Mouse (Mus musculus): ENCODE results near the gene Creg1. TPM values are rescaled to one million over a fixed set of nuclear protein-coding genes. Genes with fewer than 3 reads are reported as not detected.

The Creg1 gene
- polyA plus RNA-seq, 1 experiment from 2014 or later = 41.6 TPM

GRCm38 (mm10) chr1:165810633-165811032, 47.1 kb downstream of the Creg1 start:
- no peaks in the 10 kb centered on the region for H3K9me3 ChIP-seq (ENCODE audit: control insufficient read depth, low read length)
- no peaks in the 10 kb centered on the region for H3K27me3 ChIP-seq (ENCODE audit: control insufficient read depth, insufficient read depth, low read length)
- H3K4me3 ChIP-seq (ENCODE audit: low read depth, low read length) = no peak overlapping the region
- H3K36me3 ChIP-seq (ENCODE audit: control insufficient read depth, insufficient read depth, low read length) = no peaks in the 10 kb centered on the region
- no peak overlapping the region for H3K4me2 ChIP-seq (ENCODE audit: low read depth, severe bottlenecking)
- no peak overlapping the region for H3K27ac ChIP-seq (replicated peaks; ENCODE audit: low read depth, low read length)
- 76% methylated on average over 2 of the region's 2 CpGs for WGBS
- no peak for DNase-seq (ENCODE audit: low spot score)
- ATAC-seq (ENCODE audit: insufficient number of reproducible peaks, low FRiP score, low TSS enrichment, low read depth) = no peak
- no peak overlapping the region for H3K9ac ChIP-seq (ENCODE audit: low read length)
- peaks cover 20% of the 10 kb centered on the region for H3K4me1 ChIP-seq (ENCODE audit: control insufficient read depth, insufficient read depth, low read length)

DNA sequence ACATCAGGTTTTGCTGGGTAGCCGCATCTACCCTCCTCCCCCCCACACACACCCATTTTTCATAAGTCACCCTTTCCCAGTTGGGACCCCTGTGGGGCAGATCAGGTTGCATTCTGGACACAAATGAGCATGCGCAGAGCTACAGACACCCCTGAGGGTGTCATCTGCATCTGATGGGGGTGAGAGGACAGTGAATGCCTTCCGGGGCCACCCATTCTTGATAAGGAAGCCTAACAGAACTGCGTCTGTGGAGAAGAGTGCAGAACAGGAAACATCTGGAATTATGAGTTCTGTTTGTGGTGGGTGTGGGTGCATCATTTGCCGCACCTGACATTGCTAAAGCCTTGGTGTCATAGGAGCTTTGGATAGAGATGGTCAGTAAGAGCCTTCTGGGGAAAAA, 47.6 kb downstream of the Creg1 start:
- no peak for DNase-seq (ENCODE audit: low spot score)
- H3K4me1 ChIP-seq (ENCODE audit: control insufficient read depth, insufficient read depth, low read length) = peaks cover 16% of the 10 kb centered on the region
- WGBS = 86% methylated on average over 5 of the region's 5 CpGs
- no peak overlapping the region for H3K4me3 ChIP-seq (ENCODE audit: low read depth, low read length)
- no peak for ATAC-seq (ENCODE audit: insufficient number of reproducible peaks, low FRiP score, low TSS enrichment, low read depth)
- H3K9ac ChIP-seq (ENCODE audit: low read length) = no peak overlapping the region
- H3K36me3 ChIP-seq (ENCODE audit: control insufficient read depth, insufficient read depth, low read length) = no peaks in the 10 kb centered on the region
- H3K9me3 ChIP-seq (ENCODE audit: control insufficient read depth, low read length) = no peaks in the 10 kb centered on the region
- H3K4me2 ChIP-seq (ENCODE audit: low read depth, severe bottlenecking) = no peak overlapping the region
- H3K27ac ChIP-seq (replicated peaks; ENCODE audit: low read depth, low read length) = no peak overlapping the region
- no peaks in the 10 kb centered on the region for H3K27me3 ChIP-seq (ENCODE audit: control insufficient read depth, insufficient read depth, low read length)

DNA sequence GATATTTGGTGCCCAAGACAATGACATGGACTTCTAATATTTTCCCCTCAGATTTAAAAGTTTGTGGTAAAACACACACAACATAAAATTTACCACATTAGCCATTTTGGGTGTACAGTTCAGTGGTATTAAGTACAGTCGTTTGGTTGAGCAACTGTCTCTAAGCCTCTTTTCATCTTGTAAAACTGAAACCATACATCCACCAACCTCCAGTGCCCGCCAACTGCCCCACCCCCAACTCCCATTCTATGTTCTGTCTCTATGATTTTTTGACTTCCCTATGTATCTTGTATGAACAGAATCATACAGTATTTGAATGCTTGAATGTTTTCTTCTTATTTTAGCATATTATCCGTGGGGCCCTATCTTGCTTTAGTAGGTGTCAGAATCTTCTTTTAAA, 49.2 kb downstream of the Creg1 start:
- Histone ChIP-seq H3K4me3 (ENCODE audit: low read depth, low read length) (no peak overlapping the region), H3K36me3 (ENCODE audit: control insufficient read depth, insufficient read depth, low read length) (no peaks in the 10 kb centered on the region), H3K4me2 (ENCODE audit: low read depth, severe bottlenecking) (no peak overlapping the region), H3K9ac (ENCODE audit: low read length) (no peak overlapping the region), H3K27ac (replicated peaks; ENCODE audit: low read depth, low read length) (no peak overlapping the region), H3K9me3 (ENCODE audit: control insufficient read depth, low read length) (no peaks in the 10 kb centered on the region), H3K27me3 (ENCODE audit: control insufficient read depth, insufficient read depth, low read length) (no peaks in the 10 kb centered on the region), H3K4me1 (ENCODE audit: control insufficient read depth, insufficient read depth, low read length) (peaks cover 16% of the 10 kb centered on the region)
- no peak for ATAC-seq (ENCODE audit: insufficient number of reproducible peaks, low FRiP score, low TSS enrichment, low read depth)
- 82% methylated on average over 3 of the region's 3 CpGs for WGBS
- no peak for DNase-seq (ENCODE audit: low spot score)

DNA sequence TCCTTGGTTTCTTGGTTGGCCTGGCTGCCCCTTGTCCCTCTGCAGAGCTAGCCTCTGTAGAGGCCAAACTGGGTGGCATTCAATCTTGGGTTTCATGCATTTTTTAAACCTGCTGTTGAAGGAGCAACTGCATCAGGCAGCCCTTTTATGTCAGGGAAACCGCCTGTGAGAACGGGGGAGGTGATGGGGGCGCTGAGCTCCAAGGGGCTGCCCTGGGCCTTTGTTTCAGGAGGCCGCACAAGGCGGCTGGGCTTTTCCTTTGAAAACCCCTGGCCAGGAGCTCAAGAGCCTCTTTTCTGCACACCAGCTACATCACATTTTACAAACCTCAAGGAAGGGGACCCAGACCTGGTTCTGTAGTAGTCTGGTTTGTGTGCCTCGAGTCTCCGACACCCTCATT, 50.6 kb downstream of the Creg1 start:
- H3K9ac ChIP-seq (ENCODE audit: low read length) = peak overlapping the region; percentile 50
- H3K4me2 ChIP-seq (ENCODE audit: low read depth, severe bottlenecking) = no peak overlapping the region
- DNase-seq (ENCODE audit: low spot score) (peak; percentile 70), ATAC-seq (ENCODE audit: insufficient number of reproducible peaks, low FRiP score, low TSS enrichment, low read depth) (0 out of 2 replicates have a peak, but pooled peaks have one; percentile 22)
- 29% methylated on average over 7 of the region's 7 CpGs for WGBS
- H3K4me3 ChIP-seq (ENCODE audit: low read depth, low read length) = no peak overlapping the region
- H3K27me3 ChIP-seq (ENCODE audit: control insufficient read depth, insufficient read depth, low read length) = no peaks in the 10 kb centered on the region
- H3K36me3 ChIP-seq (ENCODE audit: control insufficient read depth, insufficient read depth, low read length) = no peaks in the 10 kb centered on the region
- no peaks in the 10 kb centered on the region for H3K9me3 ChIP-seq (ENCODE audit: control insufficient read depth, low read length)
- H3K4me1 ChIP-seq (ENCODE audit: control insufficient read depth, insufficient read depth, low read length) = peaks cover 20% of the 10 kb centered on the region
- H3K27ac ChIP-seq (replicated peaks; ENCODE audit: low read depth, low read length) = peak overlapping the region; percentile 79; the same call in 1 of the 2 replicates

DNA sequence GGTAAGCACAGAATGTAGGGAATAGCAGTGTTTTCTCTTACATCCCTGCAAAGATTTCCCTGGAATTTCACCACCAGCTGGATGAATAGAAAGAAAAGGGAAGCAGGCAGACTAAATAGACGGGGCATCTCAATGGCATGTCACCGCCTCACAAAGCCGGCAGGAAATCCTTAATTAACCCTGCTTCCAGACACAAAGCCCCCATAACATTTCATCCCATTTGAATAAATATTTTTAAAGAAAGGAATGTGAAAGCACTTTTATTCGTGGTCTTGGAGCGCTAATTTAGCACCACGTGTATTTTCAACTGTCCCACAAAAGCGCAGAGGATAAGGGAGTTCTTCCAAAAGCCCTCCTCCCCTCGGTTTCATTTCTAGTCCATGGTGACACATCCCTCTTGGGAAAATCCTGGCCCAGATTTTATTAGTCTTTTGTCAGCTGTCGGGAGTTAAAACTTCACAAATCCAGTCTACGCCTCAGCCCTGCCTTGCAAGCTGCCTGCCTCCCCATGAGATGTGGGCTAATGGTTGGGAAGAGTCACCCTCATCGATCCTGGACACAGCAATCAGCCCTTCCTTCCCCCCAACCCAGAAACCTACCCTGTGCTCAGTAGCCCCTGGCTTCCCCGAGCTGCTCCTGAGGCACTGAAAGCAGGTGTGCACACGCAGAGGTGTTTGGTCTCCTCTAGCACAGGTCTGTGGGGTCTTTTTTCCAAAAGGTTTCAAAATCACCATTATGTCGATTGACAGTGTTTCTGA, 51.2 kb downstream of the Creg1 start:
- ATAC-seq (ENCODE audit: insufficient number of reproducible peaks, low FRiP score, low TSS enrichment, low read depth) (no peak), DNase-seq (ENCODE audit: low spot score) (no peak)
- Histone ChIP-seq H3K4me3 (ENCODE audit: low read depth, low read length) (no peak overlapping the region), H3K4me2 (ENCODE audit: low read depth, severe bottlenecking) (no peak overlapping the region), H3K9me3 (ENCODE audit: control insufficient read depth, low read length) (no peaks in the 10 kb centered on the region), H3K9ac (ENCODE audit: low read length) (peak overlapping the region; percentile 50), H3K4me1 (ENCODE audit: control insufficient read depth, insufficient read depth, low read length) (peaks cover 20% of the 10 kb centered on the region), H3K36me3 (ENCODE audit: control insufficient read depth, insufficient read depth, low read length) (no peaks in the 10 kb centered on the region), H3K27me3 (ENCODE audit: control insufficient read depth, insufficient read depth, low read length) (no peaks in the 10 kb centered on the region), H3K27ac (replicated peaks; ENCODE audit: low read depth, low read length) (peak overlapping the region; percentile 79; the same call in 1 of the 2 replicates)
- WGBS = 38% methylated on average over 14 of the region's 14 CpGs

DNA sequence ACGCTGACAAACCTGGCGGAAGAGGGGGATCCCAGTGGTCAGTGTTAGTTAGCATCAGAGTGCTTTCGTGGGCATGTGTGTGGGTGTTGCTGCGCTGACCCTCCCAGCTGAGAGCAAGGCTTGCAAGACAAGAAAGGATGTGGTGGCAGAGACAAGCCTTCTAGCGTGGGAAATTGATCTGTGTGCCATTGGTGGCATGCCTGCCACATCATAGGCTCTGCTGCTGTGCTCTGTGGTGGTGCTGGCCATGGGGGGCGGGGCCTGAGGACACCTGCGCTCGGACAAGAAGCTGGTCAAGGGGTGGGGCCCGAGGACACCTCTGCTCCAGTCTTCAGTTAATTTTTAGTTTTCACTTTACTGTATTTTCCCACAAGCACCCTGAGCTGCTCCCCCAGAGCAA, 52.8 kb downstream of the Creg1 start:
- Histone ChIP-seq H3K27ac (replicated peaks; ENCODE audit: low read depth, low read length) (no peak overlapping the region), H3K4me2 (ENCODE audit: low read depth, severe bottlenecking) (no peak overlapping the region), H3K36me3 (ENCODE audit: control insufficient read depth, insufficient read depth, low read length) (no peaks in the 10 kb centered on the region), H3K9ac (ENCODE audit: low read length) (no peak overlapping the region), H3K9me3 (ENCODE audit: control insufficient read depth, low read length) (no peaks in the 10 kb centered on the region), H3K4me3 (ENCODE audit: low read depth, low read length) (no peak overlapping the region), H3K4me1 (ENCODE audit: control insufficient read depth, insufficient read depth, low read length) (peaks cover 20% of the 10 kb centered on the region), H3K27me3 (ENCODE audit: control insufficient read depth, insufficient read depth, low read length) (no peaks in the 10 kb centered on the region)
- WGBS = 84% methylated on average over 9 of the region's 9 CpGs
- DNase-seq (ENCODE audit: low spot score) (no peak), ATAC-seq (ENCODE audit: insufficient number of reproducible peaks, low FRiP score, low TSS enrichment, low read depth) (no peak)

DNA sequence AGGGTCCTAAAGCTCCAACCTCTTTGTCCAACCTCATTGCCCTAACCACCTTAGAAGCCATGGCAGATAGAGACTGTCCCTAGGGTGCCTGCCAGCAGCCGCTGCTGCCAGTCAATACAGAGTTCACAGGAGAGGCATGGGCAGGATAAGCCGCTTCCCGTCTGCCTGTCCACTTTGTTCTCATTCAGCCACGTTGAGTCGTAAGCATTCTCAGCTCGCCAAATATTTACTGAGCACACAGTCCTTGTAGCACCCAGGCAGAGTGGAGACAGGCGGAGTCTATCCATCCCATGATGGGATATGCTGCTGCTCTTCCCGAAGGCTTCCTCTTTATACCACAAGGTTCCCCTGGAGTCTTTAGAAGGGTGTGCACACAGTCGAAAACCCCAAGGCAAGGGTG, 53.7 kb downstream of the Creg1 start:
- H3K4me1 ChIP-seq (ENCODE audit: control insufficient read depth, insufficient read depth, low read length) = peaks cover 20% of the 10 kb centered on the region
- H3K27me3 ChIP-seq (ENCODE audit: control insufficient read depth, insufficient read depth, low read length) = no peaks in the 10 kb centered on the region
- H3K27ac ChIP-seq (replicated peaks; ENCODE audit: low read depth, low read length) = no peak overlapping the region
- no peak for ATAC-seq (ENCODE audit: insufficient number of reproducible peaks, low FRiP score, low TSS enrichment, low read depth)
- no peaks in the 10 kb centered on the region for H3K9me3 ChIP-seq (ENCODE audit: control insufficient read depth, low read length)
- 85% methylated on average over 9 of the region's 9 CpGs for WGBS
- DNase-seq (ENCODE audit: low spot score) = no peak
- no peaks in the 10 kb centered on the region for H3K36me3 ChIP-seq (ENCODE audit: control insufficient read depth, insufficient read depth, low read length)
- H3K4me3 ChIP-seq (ENCODE audit: low read depth, low read length) = no peak overlapping the region
- H3K9ac ChIP-seq (ENCODE audit: low read length) = no peak overlapping the region
- H3K4me2 ChIP-seq (ENCODE audit: low read depth, severe bottlenecking) = no peak overlapping the region

DNA sequence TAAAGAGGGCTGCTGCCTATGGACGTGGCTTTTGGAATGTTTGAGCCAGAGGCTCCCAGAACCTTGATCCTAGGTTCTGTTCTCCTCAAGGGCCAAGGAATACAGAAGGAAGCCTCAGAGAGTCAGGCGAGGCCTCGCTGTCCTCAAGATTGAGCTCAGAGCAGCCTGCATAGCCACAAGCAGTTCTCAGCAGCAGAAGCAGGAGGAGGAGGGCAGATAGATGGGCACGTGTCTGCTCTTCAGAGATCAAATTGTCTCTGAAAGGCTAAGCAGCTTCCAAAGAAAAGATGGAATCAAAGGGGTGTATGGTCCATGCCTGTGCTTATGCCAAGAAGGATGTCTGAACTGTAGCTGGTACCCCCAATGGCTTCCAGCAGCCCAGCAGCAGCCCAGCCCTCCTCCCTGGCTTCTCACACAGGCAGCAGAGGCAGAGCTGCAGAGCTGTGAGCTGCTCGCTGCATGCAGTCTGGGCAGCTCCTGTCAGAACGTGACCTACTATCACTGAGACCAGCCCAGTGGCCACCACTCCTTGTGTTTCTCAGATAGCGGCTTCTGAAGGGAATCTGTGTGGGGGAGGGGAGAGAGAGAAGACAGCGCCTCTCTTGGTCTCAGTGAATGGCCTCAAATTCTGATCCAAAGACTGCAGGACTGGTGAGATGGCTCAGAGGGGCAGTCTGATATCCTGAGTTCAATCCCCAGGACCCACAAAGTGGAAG, 54.8 kb downstream of the Creg1 start:
- DNase-seq (ENCODE audit: low spot score) (no peak), ATAC-seq (ENCODE audit: insufficient number of reproducible peaks, low FRiP score, low TSS enrichment, low read depth) (no peak)
- Histone ChIP-seq H3K9me3 (ENCODE audit: control insufficient read depth, low read length) (no peaks in the 10 kb centered on the region), H3K4me1 (ENCODE audit: control insufficient read depth, insufficient read depth, low read length) (peaks cover 20% of the 10 kb centered on the region), H3K4me3 (ENCODE audit: low read depth, low read length) (no peak overlapping the region), H3K27ac (replicated peaks; ENCODE audit: low read depth, low read length) (no peak overlapping the region), H3K9ac (ENCODE audit: low read length) (no peak overlapping the region; the same call in 1 of the 2 replicates), H3K27me3 (ENCODE audit: control insufficient read depth, insufficient read depth, low read length) (no peaks in the 10 kb centered on the region), H3K36me3 (ENCODE audit: control insufficient read depth, insufficient read depth, low read length) (no peaks in the 10 kb centered on the region), H3K4me2 (ENCODE audit: low read depth, severe bottlenecking) (no peak overlapping the region)
- WGBS = 38% methylated on average over 8 of the region's 8 CpGs

All from limb, embryonic 11.5 days (tissue).